Mouse (Mus musculus): ENCODE data around the gene Rin2. TPM values are rescaled to one million over a fixed set of nuclear protein-coding genes. Genes with fewer than 3 reads are reported as not detected.

Rin2 gene
- polyA plus RNA-seq, 1 experiment, result 17.8 TPM

- no peaks in the 10 kb centered on the region for H3K4me1 ChIP-seq (ENCODE audit: control insufficient read depth, insufficient read depth, low read length)
- 33% methylated on average over 9 of the region's 9 CpGs for WGBS
- H3K4me3 ChIP-seq (replicated peaks; ENCODE audit: control insufficient read depth, low read depth, low read length), result no peak overlapping the region
- TF ChIP-seq CTCF (IDR thresholded peaks at IDR 0.05; ENCODE audit: control insufficient read depth, insufficient read depth, low read length) (no peak), POLR2A (IDR thresholded peaks at IDR 0.05; ENCODE audit: borderline replicate concordance, control insufficient read depth, low read depth, low read length) (no peak)
- H3K27ac ChIP-seq (ENCODE audit: control insufficient read depth, insufficient read depth, low read depth, low read length, poor library complexity), result no peak overlapping the region
These were observed 55.3 kb downstream of the Rin2 start for GRCm38 (mm10) chr2:145730189-145730880.

- TF ChIP-seq CTCF (IDR thresholded peaks at IDR 0.05; ENCODE audit: control insufficient read depth, insufficient read depth, low read length), result no peak
- 63% methylated on average over 7 of the region's 7 CpGs for WGBS
These were observed 55.9 kb downstream of the Rin2 start for GRCm38 (mm10) chr2:145730905-145731304.

GRCm38 (mm10) chr2:145735079-145735478 lies 60.1 kb downstream of the Rin2 start:
- 82% methylated on average over 5 of the region's 5 CpGs for WGBS
- Histone ChIP-seq H3K27ac (ENCODE audit: control insufficient read depth, insufficient read depth, low read depth, low read length, poor library complexity) (no peak overlapping the region), H3K4me1 (ENCODE audit: control insufficient read depth, insufficient read depth, low read length) (no peaks in the 10 kb centered on the region), H3K4me3 (replicated peaks; ENCODE audit: control insufficient read depth, low read depth, low read length) (no peak overlapping the region)
- no peak for TF ChIP-seq CTCF (IDR thresholded peaks at IDR 0.05; ENCODE audit: control insufficient read depth, insufficient read depth, low read length)

More at GRCm38 (mm10) chr2:145730905-145731304, 55.9 kb downstream of the Rin2 start:
- Histone ChIP-seq H3K4me1 (ENCODE audit: control insufficient read depth, insufficient read depth, low read length) (no peaks in the 10 kb centered on the region), H3K4me3 (replicated peaks; ENCODE audit: control insufficient read depth, low read depth, low read length) (no peak overlapping the region), H3K27ac (ENCODE audit: control insufficient read depth, insufficient read depth, low read depth, low read length, poor library complexity) (no peak overlapping the region)

- Histone ChIP-seq H3K27ac (ENCODE audit: control insufficient read depth, insufficient read depth, low read depth, low read length, poor library complexity) (no peak overlapping the region), H3K4me1 (ENCODE audit: control insufficient read depth, insufficient read depth, low read length) (no peaks in the 10 kb centered on the region), H3K4me3 (replicated peaks; ENCODE audit: control insufficient read depth, low read depth, low read length) (no peak overlapping the region)
- TF ChIP-seq POLR2A (IDR thresholded peaks at IDR 0.05; ENCODE audit: borderline replicate concordance, control insufficient read depth, low read depth, low read length) (no peak), CTCF (IDR thresholded peaks at IDR 0.05; ENCODE audit: control insufficient read depth, insufficient read depth, low read length) (no peak)
- 0% methylated on average over 1 of the region's 1 CpGs for WGBS
These were observed 61.5 kb downstream of the Rin2 start for GRCm38 (mm10) chr2:145736543-145736942.

- 27% methylated on average over 5 of the region's 5 CpGs for whole genome bisulfite sequencing
- no peak overlapping the region for H3K27ac ChIP-seq (ENCODE audit: control insufficient read depth, insufficient read depth, low read depth, low read length, poor library complexity)
These were observed 62.2 kb downstream of the Rin2 start for GRCm38 (mm10) chr2:145737196-145737595.

GRCm38 (mm10) chr2:145740729-145741128 lies 65.7 kb downstream of the Rin2 start:
- Histone ChIP-seq H3K4me1 (ENCODE audit: control insufficient read depth, insufficient read depth, low read length) (no peaks in the 10 kb centered on the region), H3K27ac (ENCODE audit: control insufficient read depth, insufficient read depth, low read depth, low read length, poor library complexity) (no peak overlapping the region)
- TF ChIP-seq CTCF (IDR thresholded peaks at IDR 0.05; ENCODE audit: control insufficient read depth, insufficient read depth, low read length), result no peak
- TF ChIP-seq POLR2A (IDR thresholded peaks at IDR 0.05; ENCODE audit: borderline replicate concordance, control insufficient read depth, low read depth, low read length), result no peak

More at GRCm38 (mm10) chr2:145737196-145737595, 62.2 kb downstream of the Rin2 start:
- Histone ChIP-seq H3K4me1 (ENCODE audit: control insufficient read depth, insufficient read depth, low read length) (no peaks in the 10 kb centered on the region), H3K4me3 (replicated peaks; ENCODE audit: control insufficient read depth, low read depth, low read length) (no peak overlapping the region)
- no peak for TF ChIP-seq CTCF (IDR thresholded peaks at IDR 0.05; ENCODE audit: control insufficient read depth, insufficient read depth, low read length)
- TF ChIP-seq POLR2A (IDR thresholded peaks at IDR 0.05; ENCODE audit: borderline replicate concordance, control insufficient read depth, low read depth, low read length), result no peak

GRCm38 (mm10) chr2:145742795-145743710 lies 68.0 kb downstream of the Rin2 start:
- H3K4me3 ChIP-seq (replicated peaks; ENCODE audit: control insufficient read depth, low read depth, low read length), result no peak overlapping the region
- no peak overlapping the region for H3K27ac ChIP-seq (ENCODE audit: control insufficient read depth, insufficient read depth, low read depth, low read length, poor library complexity)
- 81% methylated on average over 13 of the region's 13 CpGs for WGBS
- TF ChIP-seq CTCF (IDR thresholded peaks at IDR 0.05; ENCODE audit: control insufficient read depth, insufficient read depth, low read length) (no peak), POLR2A (IDR thresholded peaks at IDR 0.05; ENCODE audit: borderline replicate concordance, control insufficient read depth, low read depth, low read length) (no peak)
- H3K4me1 ChIP-seq (ENCODE audit: control insufficient read depth, insufficient read depth, low read length), result no peaks in the 10 kb centered on the region

More at GRCm38 (mm10) chr2:145740729-145741128, 65.7 kb downstream of the Rin2 start:
- no peak overlapping the region for H3K4me3 ChIP-seq (replicated peaks; ENCODE audit: control insufficient read depth, low read depth, low read length)
- 60% methylated on average over 5 of the region's 5 CpGs for WGBS

- 76% methylated on average over 1 of the region's 1 CpGs for WGBS
- H3K4me3 ChIP-seq (replicated peaks; ENCODE audit: control insufficient read depth, low read depth, low read length), result no peak overlapping the region
These were observed 71.4 kb downstream of the Rin2 start for GRCm38 (mm10) chr2:145746406-145746805.

More at GRCm38 (mm10) chr2:145746406-145746805, 71.4 kb downstream of the Rin2 start:
- Histone ChIP-seq H3K27ac (ENCODE audit: control insufficient read depth, insufficient read depth, low read depth, low read length, poor library complexity) (no peak overlapping the region), H3K4me1 (ENCODE audit: control insufficient read depth, insufficient read depth, low read length) (no peaks in the 10 kb centered on the region)
- TF ChIP-seq POLR2A (IDR thresholded peaks at IDR 0.05; ENCODE audit: borderline replicate concordance, control insufficient read depth, low read depth, low read length), result no peak
- TF ChIP-seq CTCF (IDR thresholded peaks at IDR 0.05; ENCODE audit: control insufficient read depth, insufficient read depth, low read length), result no peak
